ENCODE assay signal across 10 mouse cellular contexts in genomic region chr2:163800832-163801231, GRCm38 (mm10). TPM values are rescaled to one million over a fixed set of nuclear protein-coding genes. Genes with fewer than 3 reads are reported as not detected.
DNase-seq lines count a peak whose midpoint lies in the region; ATAC-seq and TF ChIP-seq lines count a peak whose summit lies in the region.
"Had no signal": no experiment of that assay in that cellular context is flagged by ENCODE, and none has a peak within 500 bp of the region (broad histone marks: within the 10 kb centered on the region; RNA-seq: fewer than 3 reads in every experiment).

No protein-coding gene starts in this region.

- H3K4me3 ChIP-seq in forebrain, embryonic 12.5 days (replicated peaks), result no peak overlapping the region
- no peak overlapping the region for H3K4me3 ChIP-seq in stomach, postnatal 0 days (ENCODE audit: low read depth, low read length)
- H3K4me3 ChIP-seq: neural tube, embryonic 13.5 days had no signal

- H3K36me3 ChIP-seq in forebrain, embryonic 12.5 days (replicated peaks), result no peaks in the 10 kb centered on the region
- no peaks in the 10 kb centered on the region for H3K36me3 ChIP-seq in stomach, postnatal 0 days (ENCODE audit: control insufficient read depth, insufficient read depth, low read length)
- H3K36me3 ChIP-seq: neural tube, embryonic 13.5 days had no signal

- no peak for TF ChIP-seq CTCF in stomach, postnatal 0 days (IDR thresholded peaks at IDR 0.05; ENCODE audit: low read depth)

- H3K27ac ChIP-seq in forebrain, embryonic 12.5 days, result no peak overlapping the region
- H3K27ac ChIP-seq in stomach, postnatal 0 days (replicated peaks), result no peak overlapping the region
- H3K27ac ChIP-seq: kidney, postnatal 0 days; neural tube, embryonic 13.5 days had no signal

- no peak overlapping the region for H3K4me2 ChIP-seq in forebrain, embryonic 12.5 days
- no peak overlapping the region for H3K4me2 ChIP-seq in stomach, postnatal 0 days (replicated peaks; ENCODE audit: low read depth)
- H3K4me2 ChIP-seq: neural tube, embryonic 13.5 days had no signal

- WGBS in forebrain, embryonic 12.5 days, result 55% methylated on average over 3 of the region's 3 CpGs
- 25% methylated on average over 3 of the region's 3 CpGs for WGBS in stomach, postnatal 0 days

- DNase-seq in ovary, adult 18-20 months (ENCODE audit: low spot score), result peak; percentile 62
- no peak for DNase-seq in ovary, postnatal 10 days (ENCODE audit: low spot score)
- DNase-seq in adipocyte (ENCODE audit: low spot score), result peak; percentile 78
- peak; percentile 12 for DNase-seq in heart, postnatal 25 days (ENCODE audit: low spot score)
- DNase-seq in skeletal muscle tissue, adult 2 months (ENCODE audit: low read depth, low spot score), result peak; percentile 76
- no peak for DNase-seq in stomach, postnatal 0 days (ENCODE audit: low spot score)
- DNase-seq in cerebellum, adult 11 months, result no peak

- H3K9ac ChIP-seq in forebrain, embryonic 12.5 days, result no peak overlapping the region
- no peak overlapping the region for H3K9ac ChIP-seq in stomach, postnatal 0 days (ENCODE audit: low read length)
- H3K9ac ChIP-seq: neural tube, embryonic 13.5 days had no signal

- no peak for TF ChIP-seq EP300 in stomach, postnatal 0 days (optimal IDR thresholded peaks at IDR 0.05)

- H3K27me3 ChIP-seq in forebrain, embryonic 12.5 days, result no peaks in the 10 kb centered on the region
- no peaks in the 10 kb centered on the region for H3K27me3 ChIP-seq in stomach, postnatal 0 days (ENCODE audit: control insufficient read depth, insufficient read depth, low read length)
- H3K27me3 ChIP-seq: neural tube, embryonic 13.5 days had no signal

- ATAC-seq in forebrain, embryonic 12.5 days (ENCODE audit: low FRiP score), result no peak
- ATAC-seq in stomach, postnatal 0 days (ENCODE audit: low FRiP score, low TSS enrichment), result no peak

- intact Hi-C loops in heart, postnatal 25 days (cut with DNase I), result no loop called here

- no peaks in the 10 kb centered on the region for H3K4me1 ChIP-seq in forebrain, embryonic 12.5 days
- no peaks in the 10 kb centered on the region for H3K4me1 ChIP-seq in stomach, postnatal 0 days (replicated peaks; ENCODE audit: control insufficient read depth, insufficient read depth)

- H3K9me3 ChIP-seq in forebrain, embryonic 12.5 days, result no peaks in the 10 kb centered on the region
- H3K9me3 ChIP-seq in stomach, postnatal 0 days (ENCODE audit: control insufficient read depth, low read length), result no peaks in the 10 kb centered on the region
- H3K9me3 ChIP-seq: neural tube, embryonic 13.5 days had no signal

RNA-seq across cellular contexts. Expression of gene Ccn5, which starts 19.8 kb away (rescaled TPM):
- 1 to 10 TPM in 1 of 2 experiments, under 1 TPM in 1; 0.98 to 1.3 TPM for total RNA-seq in heart, postnatal 25 days (2021)
- 0.15 and 0.28 TPM in 2 replicates for polyA plus RNA-seq in forebrain, embryonic 12.5 days (2016; fragmentation: Nextera tagmentation; extraction: Ambion mirVana)
- polyA plus RNA-seq in stomach, postnatal 0 days (2015; fragmentation: Nextera tagmentation; extraction: Ambion mirVana), result 0.08 and 0.21 TPM in 2 replicates

RNA-seq across cellular contexts. Expression of gene Ada, which starts 50.8 kb away (rescaled TPM):
- total RNA-seq in heart, postnatal 25 days (2021), result under 1 TPM; 0.39 to 0.68 TPM
- polyA plus RNA-seq in forebrain, embryonic 12.5 days (2016; fragmentation: Nextera tagmentation; extraction: Ambion mirVana), result 7.3 and 7.9 TPM in 2 replicates
- 9.7 and 13.6 TPM in 2 replicates for polyA plus RNA-seq in stomach, postnatal 0 days (2015; fragmentation: Nextera tagmentation; extraction: Ambion mirVana)

RNA-seq across cellular contexts. Expression of gene Kcnk15, which starts 52.6 kb away (rescaled TPM):
- not detected for total RNA-seq in heart, postnatal 25 days (2021)
- not detected in 2 replicates for polyA plus RNA-seq in forebrain, embryonic 12.5 days (2016; fragmentation: Nextera tagmentation; extraction: Ambion mirVana)
- polyA plus RNA-seq in stomach, postnatal 0 days (2015; fragmentation: Nextera tagmentation; extraction: Ambion mirVana), result not detected in 2 replicates
- polyA plus RNA-seq: kidney, postnatal 0 days; neural tube, embryonic 13.5 days had no signal

Comparison
In these comparisons a context has a peak if more than half of its experiments do, and no peak if none do; other contexts are left out.
1. DNase-seq: peak in ovary, adult 18-20 months (single experiment), adipocyte (single experiment), heart, postnatal 25 days (single experiment) and skeletal muscle tissue, adult 2 months (single experiment); none in ovary, postnatal 10 days (single experiment), stomach, postnatal 0 days (single experiment) and cerebellum, adult 11 months (single experiment).